12 mouse cellular contexts compared by ENCODE assay signal in genomic region chr10:125114318-125114717, GRCm38 (mm10).
DNase-seq lines count a peak whose midpoint lies in the region; ATAC-seq and TF ChIP-seq lines count a peak whose summit lies in the region.
"Had no signal": no experiment of that assay in that cellular context is flagged by ENCODE, and none has a peak within 500 bp of the region (broad histone marks: within the 10 kb centered on the region; RNA-seq: fewer than 3 reads in every experiment).

No protein-coding gene starts in this region.

- no peak overlapping the region for H3K4me3 ChIP-seq in kidney, postnatal 0 days (replicated peaks; ENCODE audit: low read depth, low read length)
- H3K4me3 ChIP-seq: liver, embryonic 15.5 days; midbrain, embryonic 12.5 days had no signal

- H3K27ac ChIP-seq in kidney, postnatal 0 days: no peak overlapping the region
- H3K27ac ChIP-seq: liver, embryonic 15.5 days; midbrain, embryonic 12.5 days had no signal

- H3K27me3 ChIP-seq in kidney, postnatal 0 days (ENCODE audit: insufficient read depth, low read length): no peaks in the 10 kb centered on the region
- H3K27me3 ChIP-seq: liver, embryonic 15.5 days; midbrain, embryonic 12.5 days had no signal

- peak; percentile 19 to 30 for DNase-seq in cerebellum, postnatal 10 days
- no peak for DNase-seq in cerebellum, adult 9-11 months
- DNase-seq in kidney, postnatal 0 days (ENCODE audit: low spot score): peak; percentile 52
- no peak for DNase-seq in kidney, adult 11 months
- peak; percentile 45 for DNase-seq in Muller cell, postnatal 12 days (ENCODE audit: inconsistent ontology term)
- peak; percentile 11 for DNase-seq in kidney, postnatal 10 days
- DNase-seq in adrenal gland, postnatal 14 days: no peak
- no peak for DNase-seq in thymus, postnatal 4 days
- DNase-seq: B cell, adult 2 months; cerebellum, adult 18-20 months had no signal

- H3K9ac ChIP-seq in kidney, postnatal 0 days (ENCODE audit: low read depth, low read length): no peak overlapping the region
- H3K9ac ChIP-seq: liver, embryonic 15.5 days; midbrain, embryonic 12.5 days had no signal

- no peaks in the 10 kb centered on the region for H3K36me3 ChIP-seq in kidney, postnatal 0 days (ENCODE audit: insufficient read depth, low read length)
- H3K36me3 ChIP-seq: liver, embryonic 15.5 days; midbrain, embryonic 12.5 days had no signal

- H3K4me1 ChIP-seq in kidney, postnatal 0 days (replicated peaks; ENCODE audit: insufficient read depth, low read length): no peaks in the 10 kb centered on the region
- H3K4me1 ChIP-seq: liver, embryonic 15.5 days; midbrain, embryonic 12.5 days had no signal

- TF ChIP-seq CTCF in kidney, postnatal 0 days (IDR thresholded peaks at IDR 0.05; ENCODE audit: low read depth): peak; percentile 72

- H3K4me2 ChIP-seq in kidney, postnatal 0 days (ENCODE audit: low read length): no peak overlapping the region
- H3K4me2 ChIP-seq: liver, embryonic 15.5 days; midbrain, embryonic 12.5 days had no signal

- no peaks in the 10 kb centered on the region for H3K9me3 ChIP-seq in kidney, postnatal 0 days (replicated peaks; ENCODE audit: low read length)
- H3K9me3 ChIP-seq: liver, embryonic 15.5 days; midbrain, embryonic 12.5 days had no signal

- WGBS in kidney, postnatal 0 days: 32% methylated on average over 1 of the region's 1 CpGs

- ATAC-seq in kidney, postnatal 0 days (replicated peaks; ENCODE audit: low FRiP score, low read depth): no peak

Comparison
In these comparisons a context has a peak if more than half of its experiments do, and no peak if none do; other contexts are left out.
1. DNase-seq: peak in cerebellum, postnatal 10 days (2 of 2), kidney, postnatal 0 days (single experiment), Muller cell, postnatal 12 days (single experiment) and kidney, postnatal 10 days (single experiment); none in cerebellum, adult 9-11 months (single experiment), kidney, adult 11 months (single experiment), adrenal gland, postnatal 14 days (single experiment) and thymus, postnatal 4 days (single experiment).